Mouse (Mus musculus): ENCODE measurements around the gene Gata5. TPM values are rescaled to one million over a fixed set of nuclear protein-coding genes. Genes with fewer than 3 reads are reported as not detected.

Gene Gata5
- under 1 TPM in 1 of 2 experiments, not detected in 1; 0.06 TPM for polyA plus RNA-seq (2017; shearing (Covaris generic))

DNA sequence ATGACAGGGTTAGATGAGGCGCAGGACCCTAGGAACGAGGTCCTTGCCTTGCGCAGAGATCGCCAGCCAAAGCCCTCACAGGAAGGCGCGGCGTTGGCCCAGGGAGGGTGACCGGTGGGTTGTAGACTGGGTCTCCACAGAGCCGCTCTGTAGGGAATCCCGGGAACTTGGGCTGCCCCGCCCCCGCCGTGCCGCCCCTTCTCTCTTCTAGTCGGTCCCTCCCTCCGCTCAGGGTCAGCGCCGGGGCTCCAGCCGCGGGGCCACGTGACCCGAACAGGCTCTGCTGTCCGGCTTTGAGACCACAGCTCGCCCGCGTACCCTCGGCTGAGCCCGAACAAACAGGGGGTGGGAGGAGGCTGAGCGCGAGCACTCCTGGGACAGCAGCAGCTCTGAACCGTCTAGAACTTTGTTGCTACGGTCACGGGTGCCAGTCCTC is at the start of gene Gata5:
TSS of gene Gata5 (minus strand) at position 149 of the 436 bp plus-strand sequence.

DNA sequence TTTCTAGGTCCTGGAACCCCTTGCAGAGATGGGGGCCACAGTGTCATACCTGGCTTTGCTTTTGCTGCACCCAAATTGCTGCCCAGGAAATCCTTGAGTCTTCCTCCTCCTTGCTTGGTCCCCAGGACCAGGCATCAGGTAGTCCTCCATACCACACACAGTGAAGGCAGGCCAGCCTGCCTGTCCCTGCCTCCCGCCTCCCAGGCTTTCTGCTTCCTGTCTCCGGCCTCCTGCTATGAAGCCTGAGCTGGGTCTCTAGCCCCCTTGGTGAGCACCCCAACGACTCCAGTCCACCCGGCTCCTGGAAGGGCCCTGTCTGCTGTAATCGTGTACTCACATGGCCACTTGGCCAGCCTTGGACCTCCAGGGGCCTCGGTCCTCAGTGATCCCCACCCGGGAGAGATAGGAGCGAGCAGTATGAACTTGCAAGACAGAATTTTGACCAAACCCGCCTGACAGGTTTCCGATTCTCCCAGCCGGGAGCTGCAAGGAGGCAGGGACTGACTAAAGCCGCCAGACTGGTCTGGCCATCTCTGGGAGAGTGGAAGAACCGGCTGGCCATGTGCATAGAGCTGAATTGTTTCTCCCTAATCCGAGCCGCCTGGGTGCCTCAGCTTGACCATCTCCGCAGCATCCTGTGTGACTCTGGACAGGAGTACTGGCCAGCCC is 44.9 kb downstream of the Gata5 start, which contains the start of gene Rbbp8nl:
TSS of gene Rbbp8nl (minus strand) at position 440 of the 669 bp plus-strand sequence.

Other genes starting within 250 kb of the Gata5 start
- under 1 TPM in 1 of 2 experiments, not detected in 1; 0.82 TPM for gene Hrh3, start 230.2 kb downstream of the Gata5 start, polyA plus RNA-seq (2017; shearing (Covaris generic))
- gene Osbpl2, start 215.4 kb downstream of the Gata5 start, polyA plus RNA-seq (2017; shearing (Covaris generic)), result 10 to 100 TPM; 50.1 to 51.8 TPM
- gene Adrm1, start 163.2 kb downstream of the Gata5 start, polyA plus RNA-seq (2017; shearing (Covaris generic)), result 100 to 1,000 TPM; 131 to 177 TPM
- gene Lama5, start 108.8 kb downstream of the Gata5 start, polyA plus RNA-seq (2017; shearing (Covaris generic)), result under 1 TPM; 0.04 to 0.64 TPM
- 100 to 1,000 TPM; 526 to 537 TPM for gene Rps21, start 77.3 kb downstream of the Gata5 start, polyA plus RNA-seq (2017; shearing (Covaris generic))
- gene Cables2, start 61.2 kb downstream of the Gata5 start, polyA plus RNA-seq (2017; shearing (Covaris generic)), result 10 to 100 TPM; 58.2 to 69.3 TPM
- 1 to 10 TPM in 1 of 2 experiments, under 1 TPM in 1; 0.06 to 1.9 TPM for gene Rbbp8nl, start 44.8 kb downstream of the Gata5 start, polyA plus RNA-seq (2017; shearing (Covaris generic))
- gene Slco4a1, start 121.5 kb upstream of the Gata5 start, polyA plus RNA-seq (2017; shearing (Covaris generic)), result 1 to 10 TPM; 1.6 to 3.7 TPM
- under 1 TPM; 0.10 to 0.54 TPM for gene Ntsr1, start 165.3 kb upstream of the Gata5 start, polyA plus RNA-seq (2017; shearing (Covaris generic))
- 10 to 100 TPM; 47.8 to 60.1 TPM for gene Mrgbp, start 246.6 kb upstream of the Gata5 start, polyA plus RNA-seq (2017; shearing (Covaris generic))